Mouse (Mus musculus): Measurements from ENCODE around the gene Irx2.

Gene Irx2

GRCm38 (mm10) chr13:72636331-72636851 lies 7.8 kb downstream of the Irx2 start:
- no peak for DNase-seq (ENCODE audit: low spot score)

GRCm38 (mm10) chr13:72637536-72637935 lies 8.9 kb downstream of the Irx2 start:
- DNase-seq (ENCODE audit: low spot score): no peak

- DNase-seq (ENCODE audit: low spot score): no peak
Measured at GRCm38 (mm10) chr13:72638401-72639130, 9.9 kb downstream of the Irx2 start.

DNA sequence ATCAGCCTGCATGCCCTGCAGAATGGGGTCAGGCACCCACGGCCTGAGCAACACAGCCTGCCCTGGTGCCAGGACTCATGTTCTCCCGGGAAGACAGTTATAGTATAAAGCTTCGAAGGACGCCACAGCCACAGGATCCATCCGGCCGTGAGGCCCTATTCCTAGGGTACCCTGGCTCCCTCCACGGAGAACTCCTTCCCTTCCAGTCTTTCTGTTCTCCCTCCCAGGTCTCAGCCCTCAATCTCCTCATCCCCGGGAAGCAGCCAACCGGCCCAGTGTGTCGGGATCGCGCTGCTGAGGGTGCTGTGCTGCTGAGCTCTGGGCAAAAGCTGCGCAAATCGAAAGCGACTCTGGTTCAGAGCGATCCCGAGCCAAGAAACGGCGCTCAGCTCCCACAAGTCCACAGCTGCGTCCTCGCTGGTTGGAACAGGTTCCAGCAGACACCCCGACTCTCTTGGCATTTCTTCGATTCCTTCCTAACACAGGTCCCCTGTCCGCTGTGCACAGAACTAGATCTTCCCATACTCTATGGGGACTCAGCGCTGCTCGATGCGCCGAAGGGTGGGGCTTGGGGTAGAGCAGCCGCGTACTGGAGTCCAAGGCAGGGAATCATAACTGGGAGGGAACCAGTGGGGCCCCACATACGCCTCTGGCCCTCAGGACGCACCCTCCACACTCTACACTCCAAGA lies 11.0 kb downstream of the Irx2 start:
- DNase-seq (ENCODE audit: low spot score): no peak

GRCm38 (mm10) chr13:72640131-72640521 lies 11.5 kb downstream of the Irx2 start:
- peak; percentile 57 for DNase-seq (ENCODE audit: low spot score)

DNA sequence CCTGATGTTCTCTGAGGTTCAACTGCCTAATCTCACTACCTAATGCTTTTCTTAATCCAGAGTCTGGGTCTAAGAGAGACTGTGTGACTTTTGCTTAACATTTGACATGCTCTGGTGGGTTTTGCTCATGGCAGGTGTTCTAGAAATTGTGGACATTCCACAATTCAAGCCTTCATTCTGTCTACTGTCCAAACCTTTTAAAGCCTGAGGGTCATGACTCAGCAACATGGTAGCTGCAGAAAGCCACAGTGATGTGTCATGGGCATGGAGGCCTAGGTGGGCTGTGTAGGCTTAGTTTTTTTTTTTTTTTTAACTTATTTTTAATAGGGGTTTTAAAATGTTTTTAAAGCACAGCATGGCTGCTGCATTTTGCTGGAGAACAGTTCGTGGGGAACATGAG lies 27.8 kb downstream of the Irx2 start:
- no peak for DNase-seq (ENCODE audit: low spot score)

- DNase-seq (ENCODE audit: low spot score): no peak
Measured at GRCm38 (mm10) chr13:72675826-72676225, 47.2 kb downstream of the Irx2 start.
